Mouse (Mus musculus) CD4-positive, CD25-positive, alpha-beta regulatory T cell, adult 2 months (primary cell): ENCODE measurements at regions not wholly inside any gene's neighbourhood (a gene's known extent, or its start where the extent isn't known, plus 50 kb on each side); places are given as distances from the start of the nearest gene placed in this dataset.

Experiments
- DNase-seq: peaks from one replicate; pipeline ENCODE4 v3.0.0-alpha.2; 2012; ENCODE audit warnings: low read depth, low spot score

GRCm38 (mm10) chr5:90030737-90031136 is 147.6 kb upstream of the Adamts3 start:
- no peak for DNase-seq

GRCm38 (mm10) chr5:90029751-90030150 is 146.6 kb upstream of the Adamts3 start:
- DNase-seq, result no peak

GRCm38 (mm10) chr5:90026835-90027753 is 144.0 kb upstream of the Adamts3 start:
- no peak for DNase-seq

GRCm38 (mm10) chr5:90021447-90021846 is 138.3 kb upstream of the Adamts3 start:
- DNase-seq, result no peak

- no peak for DNase-seq
Observed at GRCm38 (mm10) chr5:90000758-90001157, 117.6 kb upstream of the Adamts3 start.

- no peak for DNase-seq
Observed at GRCm38 (mm10) chr5:89991568-89991967, 108.4 kb upstream of the Adamts3 start.

GRCm38 (mm10) chr5:89981627-89982026 is 98.5 kb upstream of the Adamts3 start:
- no peak for DNase-seq

GRCm38 (mm10) chr5:89980204-89980603 is 97.1 kb upstream of the Adamts3 start:
- DNase-seq, result no peak

- DNase-seq, result no peak
Observed at GRCm38 (mm10) chr5:89952611-89953010, 69.5 kb upstream of the Adamts3 start.

GRCm38 (mm10) chr5:89945660-89945925 is 62.5 kb upstream of the Adamts3 start:
- no peak for DNase-seq

GRCm38 (mm10) chr5:89944855-89945659 is 61.9 kb upstream of the Adamts3 start:
- DNase-seq, result no peak

GRCm38 (mm10) chr5:89943276-89944127 is 60.4 kb upstream of the Adamts3 start:
- no peak for DNase-seq

GRCm38 (mm10) chr5:89942244-89942643 is 59.1 kb upstream of the Adamts3 start:
- DNase-seq, result no peak

GRCm38 (mm10) chr5:89932999-89933398 is 49.9 kb upstream of the Adamts3 start:
- DNase-seq, result no peak
